Mouse (Mus musculus) lung, embryonic 14.5 days (tissue): ENCODE data around the gene Snd1. TPM values are rescaled to one million over a fixed set of nuclear protein-coding genes. Genes with fewer than 3 reads are reported as not detected.

Source experiments
- ATAC-seq: fragments of 200-750 bp; cut with Nextera tagmentation; 2 replicates; pipeline ENCODE4 v1.8.0; 2017; ENCODE audit warnings: mild to moderate bottlenecking, moderate TSS enrichment, moderate library complexity; ENCODE audit not compliant: insufficient read depth
- DNase-seq: peaks from one replicate; pipeline ENCODE4 v3.0.0-alpha.2; 2015
- H3K27ac ChIP-seq: fragments of 300-500 bp; sonication (generic); 2 replicates; pipeline ENCODE4 v1.5.1; 2014; ENCODE audit warnings: low read depth, mild to moderate bottlenecking, moderate library complexity
- H3K27me3 ChIP-seq: fragments of 300-500 bp; sonication (generic); 2 replicates; pipeline ENCODE4 v1.6.1; 2014; ENCODE audit warnings: low read length, control low read depth; ENCODE audit not compliant: insufficient read depth
- H3K36me3 ChIP-seq: fragments of 300-500 bp; sonication (generic); 2 replicates; pipeline ENCODE4 v1.6.1; 2014; ENCODE audit warnings: control low read depth; ENCODE audit not compliant: insufficient read depth
- H3K4me1 ChIP-seq: fragments of 300-500 bp; sonication (generic); 2 replicates; pipeline ENCODE4 v1.6.1; 2014; ENCODE audit warnings: antibody characterized with exemption, control low read depth; ENCODE audit not compliant: insufficient read depth
- H3K4me2 ChIP-seq: fragments of 300-500 bp; sonication (generic); 2 replicates; pipeline ENCODE4 v1.6.1; 2014; ENCODE audit warnings: mild to moderate bottlenecking
- H3K4me3 ChIP-seq: fragments of 300-500 bp; sonication (generic); 2 replicates; pipeline ENCODE4 v1.5.1; 2014; ENCODE audit warnings: low read depth, low read length
- H3K9ac ChIP-seq: fragments of 300-500 bp; sonication (generic); 2 replicates; pipeline ENCODE4 v1.6.1; 2014
- H3K9me3 ChIP-seq: fragments of 300-500 bp; sonication (generic); 2 replicates; pipeline ENCODE4 v1.6.1; 2016; ENCODE audit warnings: low read depth, low read length, control low read depth
- CTCF ChIP-seq: IDR thresholded peaks from 2 replicates; pipeline ENCODE4 v1.5.1; 2016; ENCODE audit warnings: antibody characterized with exemption, low read depth
- WGBS: fragments of 180-500 bp; shearing (Covaris S2); extraction: QIAGEN DNeasy Blood & Tissue Kit; methylation state at CpG from one replicate; pipeline ENCODE4 v1.1.7; 2014; 5-methylcytosine and 5-hydroxymethylcytosine counted together
- polyA plus RNA-seq: library from polyadenylated mRNA; unstranded; fragments of >200 nt; fragmentation: Nextera tagmentation; extraction: Ambion mirVana; gene quantifications from 2 replicates; pipeline ENCODE4 v1.2.1, GENCODE M21; 2014

Gene Snd1
- polyA plus RNA-seq, 1 experiment from 2014 or later, result 145 TPM

GRCm38 (mm10) chr6:28860922-28861321, 386.0 kb downstream of the Snd1 start:
- H3K4me2 ChIP-seq, result no peak overlapping the region
- no peak overlapping the region for H3K4me3 ChIP-seq
- no peaks in the 10 kb centered on the region for H3K36me3 ChIP-seq
- H3K27ac ChIP-seq, result no peak overlapping the region
- 49% methylated on average over 2 of the region's 2 CpGs for WGBS
- no peak for DNase-seq
- H3K27me3 ChIP-seq, result no peaks in the 10 kb centered on the region
- no peaks in the 10 kb centered on the region for H3K4me1 ChIP-seq
- no peak for TF ChIP-seq CTCF
- ATAC-seq, result no peak
- no peak overlapping the region for H3K9ac ChIP-seq
- H3K9me3 ChIP-seq, result no peaks in the 10 kb centered on the region

DNA sequence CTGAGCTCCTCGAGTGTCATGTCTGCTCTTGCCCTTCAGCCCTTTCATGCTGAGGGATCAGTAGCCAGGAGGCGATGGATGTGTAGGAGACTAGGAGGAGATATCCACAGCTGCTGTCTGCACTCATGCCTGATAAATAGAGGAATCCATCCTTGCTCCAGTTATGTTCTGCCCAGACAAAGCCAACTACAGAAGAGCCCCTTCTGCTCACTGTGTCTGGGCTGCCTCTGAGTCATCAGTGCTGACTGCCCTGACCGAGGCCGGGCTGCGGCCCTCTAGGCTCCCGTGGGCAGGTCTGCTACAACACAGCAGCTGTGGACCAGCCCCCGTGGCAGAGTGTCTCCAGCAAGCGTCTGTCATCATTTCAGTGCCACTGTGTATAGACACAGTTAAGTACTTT, 387.4 kb downstream of the Snd1 start:
- Histone ChIP-seq H3K9me3 (no peaks in the 10 kb centered on the region), H3K4me2 (no peak overlapping the region), H3K36me3 (no peaks in the 10 kb centered on the region), H3K4me1 (no peaks in the 10 kb centered on the region), H3K27ac (no peak overlapping the region), H3K4me3 (no peak overlapping the region), H3K27me3 (no peaks in the 10 kb centered on the region), H3K9ac (no peak overlapping the region)
- TF ChIP-seq CTCF, result no peak
- ATAC-seq (no peak), DNase-seq (no peak)
- WGBS, result 59% methylated on average over 8 of the region's 8 CpGs

- no peak overlapping the region for H3K4me2 ChIP-seq
- peak; percentile 58 for DNase-seq
- no peak overlapping the region for H3K27ac ChIP-seq
- H3K4me1 ChIP-seq, result peaks cover 5% of the 10 kb centered on the region; the same call in 1 of the 2 replicates
- no peak overlapping the region for H3K4me3 ChIP-seq
- TF ChIP-seq CTCF, result no peak
- H3K36me3 ChIP-seq, result no peaks in the 10 kb centered on the region
- ATAC-seq, result peak; percentile 28; the same call in 1 of the 2 replicates
- 36% methylated on average over 5 of the region's 5 CpGs for WGBS
- H3K9ac ChIP-seq, result no peak overlapping the region
- no peaks in the 10 kb centered on the region for H3K27me3 ChIP-seq
- no peaks in the 10 kb centered on the region for H3K9me3 ChIP-seq
Observed at GRCm38 (mm10) chr6:28864684-28865083, 389.7 kb downstream of the Snd1 start.

DNA sequence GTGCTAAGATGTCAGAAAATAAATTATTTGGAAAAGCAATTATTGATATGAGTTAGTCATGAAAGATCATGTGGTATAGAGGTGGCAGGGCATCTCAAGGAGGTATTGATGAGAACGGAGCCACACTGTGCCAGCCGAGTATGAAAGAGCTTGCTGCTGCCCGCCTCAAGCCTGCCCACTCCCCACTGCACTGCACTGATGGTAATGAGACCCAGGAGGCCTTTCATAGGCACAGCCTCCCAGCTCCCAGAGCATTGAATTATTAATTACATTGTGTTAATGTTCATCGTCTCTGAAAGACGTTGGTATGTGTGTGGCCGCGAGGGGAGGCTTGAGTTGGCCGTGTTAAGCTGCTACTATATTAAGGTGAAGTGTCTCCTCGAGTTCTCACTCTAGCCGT, 390.2 kb downstream of the Snd1 start:
- Histone ChIP-seq H3K4me3 (no peak overlapping the region), H3K36me3 (no peaks in the 10 kb centered on the region), H3K4me2 (no peak overlapping the region), H3K9ac (no peak overlapping the region), H3K9me3 (no peaks in the 10 kb centered on the region), H3K4me1 (peaks cover 5% of the 10 kb centered on the region; the same call in 1 of the 2 replicates), H3K27ac (no peak overlapping the region), H3K27me3 (no peaks in the 10 kb centered on the region)
- no peak for TF ChIP-seq CTCF
- 75% methylated on average over 10 of the region's 10 CpGs for WGBS
- DNase-seq, result no peak
- ATAC-seq, result no peak

DNA sequence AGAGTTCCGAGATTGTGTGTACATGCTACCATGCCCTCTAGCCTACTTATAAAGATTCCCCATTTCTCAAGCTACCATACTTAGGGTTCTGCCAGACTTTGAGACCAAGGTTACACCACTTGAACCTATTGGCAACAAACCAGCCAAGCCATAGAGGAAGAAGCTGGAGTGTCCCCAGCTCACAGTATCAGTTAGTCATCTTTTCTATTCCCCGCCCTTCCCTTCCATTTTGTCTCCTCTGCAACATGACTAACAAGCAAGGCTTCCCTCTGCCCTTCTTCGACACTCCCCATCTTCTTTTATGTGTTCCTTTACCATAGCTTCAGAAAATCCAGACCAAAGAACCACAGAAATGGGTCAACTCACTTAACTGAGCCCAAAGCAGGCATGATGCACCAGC, 391.3 kb downstream of the Snd1 start:
- H3K4me2 ChIP-seq, result no peak overlapping the region
- no peak for TF ChIP-seq CTCF
- no peaks in the 10 kb centered on the region for H3K9me3 ChIP-seq
- ATAC-seq (no peak), DNase-seq (no peak)
- no peaks in the 10 kb centered on the region for H3K27me3 ChIP-seq
- no peaks in the 10 kb centered on the region for H3K36me3 ChIP-seq
- no peak overlapping the region for H3K9ac ChIP-seq
- 90% methylated on average over 3 of the region's 3 CpGs for WGBS
- H3K4me1 ChIP-seq, result peaks cover 5% of the 10 kb centered on the region; the same call in 1 of the 2 replicates
- no peak overlapping the region for H3K27ac ChIP-seq
- H3K4me3 ChIP-seq, result no peak overlapping the region

GRCm38 (mm10) chr6:28867516-28868251, 392.7 kb downstream of the Snd1 start:
- H3K9me3 ChIP-seq, result no peaks in the 10 kb centered on the region
- H3K27me3 ChIP-seq, result no peaks in the 10 kb centered on the region
- no peak for ATAC-seq
- H3K4me1 ChIP-seq, result peaks cover 5% of the 10 kb centered on the region; the same call in 1 of the 2 replicates
- no peak overlapping the region for H3K9ac ChIP-seq
- WGBS, result 19% methylated on average over 2 of the region's 2 CpGs
- H3K4me2 ChIP-seq, result no peak overlapping the region
- no peaks in the 10 kb centered on the region for H3K36me3 ChIP-seq
- no peak overlapping the region for H3K4me3 ChIP-seq
- no peak for TF ChIP-seq CTCF
- DNase-seq, result peak; percentile 56
- no peak overlapping the region for H3K27ac ChIP-seq

GRCm38 (mm10) chr6:28871725-28872420, 396.9 kb downstream of the Snd1 start:
- Histone ChIP-seq H3K9ac (no peak overlapping the region), H3K27me3 (no peaks in the 10 kb centered on the region), H3K9me3 (no peaks in the 10 kb centered on the region), H3K27ac (no peak overlapping the region), H3K4me2 (no peak overlapping the region), H3K36me3 (peaks cover 24% of the 10 kb centered on the region), H3K4me3 (no peak overlapping the region), H3K4me1 (peaks cover 5% of the 10 kb centered on the region; the same call in 1 of the 2 replicates)
- WGBS, result 85% methylated on average over 5 of the region's 5 CpGs
- ATAC-seq (no peak), DNase-seq (no peak)
- no peak for TF ChIP-seq CTCF
